ENCODE assay signal across 8 mouse cellular contexts in genomic region chr7:29505337-29506318, GRCm38 (mm10). TPM values are rescaled to one million over a fixed set of nuclear protein-coding genes. Genes with fewer than 3 reads are reported as not detected.
A peak's percentile ranks its signal among the peaks of the same experiment; 100 is the strongest.
DNase-seq lines count a peak whose midpoint lies in the region; ATAC-seq lines count a peak whose summit lies in the region.

No protein-coding gene starts in this region.

- WGBS in hindbrain, embryonic 10.5 days = 27% methylated on average over 18 of the region's 18 CpGs
- 21% methylated on average over 18 of the region's 18 CpGs for WGBS in limb, embryonic 13.5 days
- 26% methylated on average over 18 of the region's 18 CpGs for WGBS in midbrain, embryonic 15.5 days

- H3K4me1 ChIP-seq in hindbrain, embryonic 10.5 days (replicated peaks) = peaks cover 43% of the 10 kb centered on the region
- H3K4me1 ChIP-seq in limb, embryonic 13.5 days = peaks cover 54% of the 10 kb centered on the region
- peaks cover 19% of the 10 kb centered on the region for H3K4me1 ChIP-seq in midbrain, embryonic 15.5 days

- no peak overlapping the region for H3K9ac ChIP-seq in limb, embryonic 13.5 days
- H3K9ac ChIP-seq in midbrain, embryonic 15.5 days = 0 out of 2 replicates have a peak overlapping the region, but pooled peaks have one; percentile 5

- peak; percentile 30 for DNase-seq in urinary bladder, postnatal 25 days (ENCODE audit: low spot score)
- DNase-seq in urinary bladder, postnatal 10 days (ENCODE audit: low spot score) = no peak
- DNase-seq in hindbrain, embryonic 10.5 days (ENCODE audit: low spot score) = no peak
- DNase-seq in left cerebral cortex, adult 8-10 months (ENCODE audit: low spot score in 2 of 2) = no peak
- DNase-seq in thymus, postnatal 0 days (ENCODE audit: low spot score) = no peak
- DNase-seq in gastrocnemius, adult 8-10 months (ENCODE audit: low spot score in 2 of 2) = no peak

- no peaks in the 10 kb centered on the region for H3K9me3 ChIP-seq in hindbrain, embryonic 10.5 days
- H3K9me3 ChIP-seq in limb, embryonic 13.5 days = no peaks in the 10 kb centered on the region
- no peaks in the 10 kb centered on the region for H3K9me3 ChIP-seq in midbrain, embryonic 15.5 days

- H3K4me2 ChIP-seq in limb, embryonic 13.5 days (replicated peaks) = peak overlapping the region; percentile 38
- H3K4me2 ChIP-seq in midbrain, embryonic 15.5 days = peak overlapping the region; percentile 17; the same call in 1 of the 2 replicates

- peak overlapping the region; percentile 62 for H3K27ac ChIP-seq in hindbrain, embryonic 10.5 days
- peak overlapping the region; percentile 12; the same call in 1 of the 2 replicates for H3K27ac ChIP-seq in limb, embryonic 13.5 days
- H3K27ac ChIP-seq in midbrain, embryonic 15.5 days = no peak overlapping the region

- 0 out of 2 replicates have a peak overlapping the region, but pooled peaks have one; percentile 1 for H3K4me3 ChIP-seq in hindbrain, embryonic 10.5 days
- H3K4me3 ChIP-seq in limb, embryonic 13.5 days = no peak overlapping the region
- no peak overlapping the region for H3K4me3 ChIP-seq in midbrain, embryonic 15.5 days

- H3K27me3 ChIP-seq in hindbrain, embryonic 10.5 days (ENCODE audit: insufficient read depth, poor library complexity, severe bottlenecking) = no peaks in the 10 kb centered on the region
- H3K27me3 ChIP-seq in limb, embryonic 13.5 days = no peaks in the 10 kb centered on the region
- H3K27me3 ChIP-seq in midbrain, embryonic 15.5 days (replicated peaks) = no peaks in the 10 kb centered on the region

- ATAC-seq in limb, embryonic 13.5 days (ENCODE audit: low FRiP score, low read depth) = peak; percentile 76
- peak; percentile 51 for ATAC-seq in midbrain, embryonic 15.5 days (replicated peaks)

- 0 out of 2 replicates have a peak, but pooled peaks cover 3% of the 10 kb centered on the region for H3K36me3 ChIP-seq in hindbrain, embryonic 10.5 days
- no peaks in the 10 kb centered on the region for H3K36me3 ChIP-seq in limb, embryonic 13.5 days
- no peaks in the 10 kb centered on the region for H3K36me3 ChIP-seq in midbrain, embryonic 15.5 days (replicated peaks)

RNA-seq across cellular contexts. Expression of gene Sipa1l3, which starts 12.8 kb away (rescaled TPM):
- 8.1 and 9.7 TPM in 2 replicates for polyA plus RNA-seq in hindbrain, embryonic 10.5 days (2016; fragmentation: Nextera tagmentation; extraction: Ambion mirVana)
- polyA plus RNA-seq in limb, embryonic 13.5 days (2015; fragmentation: Nextera tagmentation; extraction: Ambion mirVana) = 11.5 and 13.9 TPM in 2 replicates
- 19.0 and 22.4 TPM in 2 replicates for polyA plus RNA-seq in midbrain, embryonic 15.5 days (2015; fragmentation: Nextera tagmentation; extraction: Ambion mirVana)
- total RNA-seq in left cerebral cortex, adult 8-10 months (2022) = 10 to 100 TPM; 55.2 to 64.7 (median 57.8) TPM
- 5.3 and 5.9 TPM in 2 replicates for polyA plus RNA-seq in thymus, postnatal 0 days (2015; fragmentation: Nextera tagmentation; extraction: Ambion mirVana)
- total RNA-seq in gastrocnemius, adult 8-10 months (2022) = 1 to 10 TPM; 5.3 to 7.0 (median 6.2) TPM
